Mouse (Mus musculus) heart, embryonic 15.5 days (tissue): ENCODE measurements around the gene March11. TPM values are rescaled to one million over a fixed set of nuclear protein-coding genes. Genes with fewer than 3 reads are reported as not detected.

Experiments used
- ATAC-seq: fragments of 200-750 bp; cut with Nextera tagmentation; replicated peaks from 2 replicates; pipeline ENCODE4 v1.8.0; 2017; ENCODE audit warnings: low read depth, moderate TSS enrichment; ENCODE audit not compliant: insufficient number of reproducible peaks, insufficient read depth, low FRiP score
- H3K27ac ChIP-seq: fragments of 300-500 bp; sonication (generic); 2 replicates; pipeline ENCODE4 v1.5.1; 2015; ENCODE audit warnings: mild to moderate bottlenecking, inconsistent platforms
- H3K27me3 ChIP-seq: fragments of 300-500 bp; sonication (generic); 2 replicates; pipeline ENCODE4 v1.6.1; 2015; ENCODE audit warnings: inconsistent platforms
- H3K36me3 ChIP-seq: fragments of 300-500 bp; sonication (generic); 2 replicates; pipeline ENCODE4 v1.6.1; 2015; ENCODE audit warnings: mild to moderate bottlenecking, inconsistent platforms
- H3K4me1 ChIP-seq: fragments of 300-500 bp; sonication (generic); replicated peaks from 2 replicates; pipeline ENCODE4 v1.6.1; 2015; ENCODE audit warnings: inconsistent platforms
- H3K4me2 ChIP-seq: fragments of 300-500 bp; sonication (generic); 2 replicates; pipeline ENCODE4 v1.6.1; 2015; ENCODE audit warnings: inconsistent platforms, mild to moderate bottlenecking, moderate library complexity
- H3K4me3 ChIP-seq: fragments of 300-500 bp; sonication (generic); 2 replicates; pipeline ENCODE4 v1.5.1; 2015; ENCODE audit warnings: mild to moderate bottlenecking, inconsistent platforms
- H3K9ac ChIP-seq: fragments of 300-500 bp; sonication (generic); 2 replicates; pipeline ENCODE4 v1.6.1; 2015; ENCODE audit warnings: mild to moderate bottlenecking, inconsistent platforms
- H3K9me3 ChIP-seq: fragments of 300-500 bp; sonication (generic); replicated peaks from 2 replicates; pipeline ENCODE4 v1.6.1; 2016; ENCODE audit warnings: inconsistent platforms
- WGBS: fragments of 180-500 bp; shearing (Covaris S2); methylation state at CpG from one replicate; pipeline ENCODE4 v1.1.7; 2015; ENCODE audit warnings: mixed read lengths; 5-methylcytosine and 5-hydroxymethylcytosine counted together
- polyA plus RNA-seq: library from polyadenylated mRNA; unstranded; fragments of >200 nt; fragmentation: Nextera tagmentation; extraction: Ambion mirVana; gene quantifications from 2 replicates; pipeline ENCODE4 v1.2.1, GENCODE M21; 2015

Gene March11
- polyA plus RNA-seq, 1 experiment from 2014 or later = 0.34 TPM

DNA sequence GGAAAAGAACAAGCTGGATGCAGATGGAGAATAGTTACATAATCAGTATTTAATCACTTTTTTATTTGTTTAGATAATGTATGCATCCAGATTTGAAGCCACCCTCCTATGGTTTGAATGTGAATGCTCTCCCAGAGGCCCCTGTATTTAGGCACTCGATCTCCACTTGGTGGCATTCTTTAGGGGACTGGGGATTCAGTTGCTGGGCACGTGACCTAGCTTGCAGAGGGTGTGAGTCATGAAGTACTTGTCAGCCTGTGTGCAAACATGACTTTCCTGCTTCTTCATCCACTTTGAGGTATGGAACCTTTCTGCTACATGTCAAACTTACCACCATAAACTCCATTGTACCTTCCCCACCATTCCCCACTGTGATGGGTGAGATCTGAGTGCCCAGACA is 128.3 kb downstream of the March11 start:
- Histone ChIP-seq H3K4me1 (no peaks in the 10 kb centered on the region), H3K4me3 (no peak overlapping the region), H3K36me3 (no peaks in the 10 kb centered on the region), H3K9ac (no peak overlapping the region), H3K9me3 (no peaks in the 10 kb centered on the region), H3K4me2 (no peak overlapping the region), H3K27ac (no peak overlapping the region), H3K27me3 (no peaks in the 10 kb centered on the region)
- 48% methylated on average over 2 of the region's 2 CpGs for WGBS
- ATAC-seq = no peak
